Mouse (Mus musculus) forebrain, embryonic 16.5 days (tissue): Measurements from ENCODE around the gene Asb12. TPM values are rescaled to one million over a fixed set of nuclear protein-coding genes. Genes with fewer than 3 reads are reported as not detected.

Experiments
- ATAC-seq: fragments of 200-750 bp; cut with Nextera tagmentation; 2 replicates; pipeline ENCODE4 v1.8.0; 2017; ENCODE audit warnings: mild to moderate bottlenecking, moderate library complexity
- H3K27ac ChIP-seq: fragments of 300-500 bp; sonication (generic); 2 replicates; pipeline ENCODE4 v1.5.1; 2014; ENCODE audit warnings: low read length, control low read depth
- H3K27me3 ChIP-seq: fragments of 300-500 bp; sonication (generic); replicated peaks from 2 replicates; pipeline ENCODE4 v1.6.1; 2014; ENCODE audit warnings: low read length; ENCODE audit not compliant: control insufficient read depth, insufficient read depth
- H3K36me3 ChIP-seq: fragments of 300-500 bp; sonication (generic); 2 replicates; pipeline ENCODE4 v1.6.1; 2014; ENCODE audit not compliant: control insufficient read depth, insufficient read depth
- H3K4me1 ChIP-seq: fragments of 300-500 bp; sonication (generic); replicated peaks from 2 replicates; pipeline ENCODE4 v1.6.1; 2014; ENCODE audit warnings: low read length; ENCODE audit not compliant: control insufficient read depth, insufficient read depth
- H3K4me2 ChIP-seq: fragments of 300-500 bp; sonication (generic); 2 replicates; pipeline ENCODE4 v1.6.1; 2014; ENCODE audit warnings: mild to moderate bottlenecking, low read length, control low read depth
- H3K4me3 ChIP-seq: fragments of 300-500 bp; sonication (generic); replicated peaks from 2 replicates; pipeline ENCODE4 v1.5.1; 2014; ENCODE audit warnings: mild to moderate bottlenecking, low read length, control low read depth
- H3K9ac ChIP-seq: fragments of 300-500 bp; sonication (generic); replicated peaks from 2 replicates; pipeline ENCODE4 v1.6.1; 2014; ENCODE audit warnings: low read depth, low read length, control low read depth
- H3K9me3 ChIP-seq: fragments of 300-500 bp; sonication (generic); 2 replicates; pipeline ENCODE4 v1.6.1; 2016; ENCODE audit warnings: low read length; ENCODE audit not compliant: control insufficient read depth
- WGBS: fragments of 180-500 bp; shearing (Covaris S2); extraction: QIAGEN DNeasy Blood & Tissue Kit; methylation state at CpG from one replicate; pipeline ENCODE4 v1.1.7; 2014; 5-methylcytosine and 5-hydroxymethylcytosine counted together
- polyA plus RNA-seq: library from polyadenylated mRNA; unstranded; fragments of >200 nt; fragmentation: Nextera tagmentation; extraction: Ambion mirVana; gene quantifications from 2 replicates; pipeline ENCODE4 v1.2.1, GENCODE M21; 2015

Gene Asb12
- polyA plus RNA-seq, 1 experiment from 2014 or later = 0.22 TPM

- Histone ChIP-seq H3K4me3 (peak overlapping the region; percentile 67), H3K4me1 (peaks cover 14% of the 10 kb centered on the region), H3K36me3 (no peaks in the 10 kb centered on the region), H3K4me2 (peak overlapping the region; percentile 64), H3K9ac (peak overlapping the region; percentile 75), H3K27ac (peak overlapping the region; percentile 79), H3K9me3 (no peaks in the 10 kb centered on the region), H3K27me3 (no peaks in the 10 kb centered on the region)
- peak; percentile 81 for ATAC-seq
- WGBS = 20% methylated on average over 42 of the region's 42 CpGs
Measured at GRCm38 (mm10) chrX:95443898-95444775, 113.7 kb downstream of the Asb12 start.

- Histone ChIP-seq H3K4me1 (peaks cover 14% of the 10 kb centered on the region), H3K4me2 (peak overlapping the region; percentile 64), H3K4me3 (peak overlapping the region; percentile 67), H3K27me3 (no peaks in the 10 kb centered on the region), H3K27ac (no peak overlapping the region), H3K36me3 (no peaks in the 10 kb centered on the region), H3K9me3 (no peaks in the 10 kb centered on the region), H3K9ac (peak overlapping the region; percentile 75)
- ATAC-seq = no peak
- 26% methylated on average over 12 of the region's 12 CpGs for WGBS
Measured at GRCm38 (mm10) chrX:95443390-95443789, 114.4 kb downstream of the Asb12 start.

- no peak overlapping the region for H3K4me3 ChIP-seq
- peak overlapping the region; percentile 64 for H3K4me2 ChIP-seq
- H3K9me3 ChIP-seq = no peaks in the 10 kb centered on the region
- H3K36me3 ChIP-seq = no peaks in the 10 kb centered on the region
- no peak overlapping the region for H3K27ac ChIP-seq
- 29% methylated on average over 1 of the region's 1 CpGs for WGBS
- no peaks in the 10 kb centered on the region for H3K27me3 ChIP-seq
- no peak for ATAC-seq
- H3K4me1 ChIP-seq = peaks cover 14% of the 10 kb centered on the region
- no peak overlapping the region for H3K9ac ChIP-seq
Measured at GRCm38 (mm10) chrX:95442261-95442660, 115.5 kb downstream of the Asb12 start.

- Histone ChIP-seq H3K4me1 (peaks cover 14% of the 10 kb centered on the region), H3K9me3 (no peaks in the 10 kb centered on the region), H3K4me2 (no peak overlapping the region), H3K36me3 (no peaks in the 10 kb centered on the region), H3K27me3 (no peaks in the 10 kb centered on the region), H3K9ac (no peak overlapping the region), H3K4me3 (no peak overlapping the region), H3K27ac (no peak overlapping the region)
- no peak for ATAC-seq
Measured at GRCm38 (mm10) chrX:95441290-95441689, 116.5 kb downstream of the Asb12 start.

GRCm38 (mm10) chrX:95438491-95438890 is 119.3 kb downstream of the Asb12 start:
- Histone ChIP-seq H3K4me2 (no peak overlapping the region), H3K4me3 (no peak overlapping the region), H3K9ac (no peak overlapping the region), H3K36me3 (no peaks in the 10 kb centered on the region), H3K27ac (no peak overlapping the region), H3K27me3 (no peaks in the 10 kb centered on the region), H3K9me3 (no peaks in the 10 kb centered on the region), H3K4me1 (peaks cover 14% of the 10 kb centered on the region)
- 84% methylated on average over 4 of the region's 4 CpGs for WGBS
- no peak for ATAC-seq

- Histone ChIP-seq H3K4me1 (peaks cover 9% of the 10 kb centered on the region), H3K27me3 (no peaks in the 10 kb centered on the region), H3K9me3 (no peaks in the 10 kb centered on the region), H3K36me3 (no peaks in the 10 kb centered on the region), H3K27ac (no peak overlapping the region), H3K9ac (no peak overlapping the region), H3K4me3 (no peak overlapping the region), H3K4me2 (no peak overlapping the region)
- ATAC-seq = no peak
- 95% methylated on average over 1 of the region's 1 CpGs for WGBS
Measured at GRCm38 (mm10) chrX:95437236-95437635, 120.6 kb downstream of the Asb12 start.

Other genes starting within 250 kb of the Asb12 start
- 12.3 and 12.7 TPM in 2 replicates for gene Amer1, start 113.1 kb downstream of the Asb12 start, polyA plus RNA-seq
- not detected in 2 replicates for gene Pfn5, start 117 bp upstream of the Asb12 start, polyA plus RNA-seq
- gene Zc4h2, start 100.5 kb upstream of the Asb12 start, polyA plus RNA-seq = 86.9 and 93.4 TPM in 2 replicates
- gene Zc3h12b, start 153.7 kb upstream of the Asb12 start, polyA plus RNA-seq = 3.1 and 3.4 TPM in 2 replicates